Mouse (Mus musculus) right cerebral cortex, postnatal 36 days (tissue): Measurements from ENCODE around the gene Hoxc8.

ENCODE experiments used
- DNase-seq, 2 experiments: peaks; one replicate each; pipeline ENCODE4 v3.0.0; 2022; ENCODE audit warnings: low spot score in 2 of 2, mixed read lengths in 1 of 2

The Hoxc8 gene

GRCm38 (mm10) chr15:103032646-103033575, 42.5 kb downstream of the Hoxc8 start:
- no peak for DNase-seq

- no peak for DNase-seq
Observed at GRCm38 (mm10) chr15:103034043-103034806, 43.8 kb downstream of the Hoxc8 start.

GRCm38 (mm10) chr15:103034807-103035547, 44.6 kb downstream of the Hoxc8 start:
- no peak for DNase-seq

GRCm38 (mm10) chr15:103035548-103035881, 45.1 kb downstream of the Hoxc8 start:
- no peak for DNase-seq

GRCm38 (mm10) chr15:103037579-103037978, 47.2 kb downstream of the Hoxc8 start:
- DNase-seq = no peak

GRCm38 (mm10) chr15:103038701-103039480, 48.5 kb downstream of the Hoxc8 start:
- no peak for DNase-seq

- no peak for DNase-seq
Observed at GRCm38 (mm10) chr15:103039609-103040008, 49.2 kb downstream of the Hoxc8 start.

- DNase-seq = no peak
Observed at GRCm38 (mm10) chr15:103040601-103041000, 50.2 kb downstream of the Hoxc8 start.

- DNase-seq = no peak
Observed at GRCm38 (mm10) chr15:103041613-103042012, 51.2 kb downstream of the Hoxc8 start.

GRCm38 (mm10) chr15:103042209-103042608, 51.8 kb downstream of the Hoxc8 start:
- no peak for DNase-seq
